Mouse (Mus musculus): ENCODE results near the gene Cep112. TPM values are rescaled to one million over a fixed set of nuclear protein-coding genes. Genes with fewer than 3 reads are reported as not detected.

Cep112 gene
- polyA plus RNA-seq, 2 experiments = 0.76 to 1.7 TPM

- DNase-seq (ENCODE audit: low read depth in 3 of 3, low spot score in 3 of 3) = no peak
- WGBS (ENCODE audit: insufficient replicate concordance) = 55% methylated on average over 3 of the region's 3 CpGs
- Histone ChIP-seq H3K9me3 (ENCODE audit: control insufficient read depth, low read length) (no peaks in the 10 kb centered on the region), H3K27ac (no peak overlapping the region), H3K4me1 (replicated peaks; ENCODE audit: control insufficient read depth in 2 of 2, insufficient read depth in 2 of 2, low read length in 1 of 2) (no peaks in the 10 kb centered on the region), H3K4me3 (ENCODE audit: insufficient read depth in 1 of 2, low read depth in 2 of 2, low read length in 2 of 2) (no peak overlapping the region), H3K9ac (replicated peaks) (no peak overlapping the region), H3K36me3 (replicated peaks; ENCODE audit: control insufficient read depth, insufficient read depth, low read depth) (no peaks in the 10 kb centered on the region), H3K27me3 (ENCODE audit: control insufficient read depth, insufficient read depth, low read length) (no peaks in the 10 kb centered on the region), H3K4me2 (ENCODE audit: low read depth) (no peak overlapping the region)
- ATAC-seq (ENCODE audit: insufficient read depth) = no peak
- TF ChIP-seq EP300 (IDR thresholded peaks at IDR 0.05; ENCODE audit: low read depth) (no peak), CTCF (IDR thresholded peaks at IDR 0.05; ENCODE audit: low read depth) (no peak)
Observed at GRCm38 (mm10) chr11:108534014-108534413, 109.0 kb downstream of the Cep112 start.

GRCm38 (mm10) chr11:108552997-108553622, 128.1 kb downstream of the Cep112 start:
- ATAC-seq (ENCODE audit: insufficient read depth) (no peak), DNase-seq (ENCODE audit: low read depth in 3 of 3, low spot score in 3 of 3) (no peak)
- Histone ChIP-seq H3K4me2 (ENCODE audit: low read depth) (no peak overlapping the region), H3K9ac (replicated peaks) (no peak overlapping the region), H3K9me3 (ENCODE audit: control insufficient read depth, low read length) (no peaks in the 10 kb centered on the region), H3K27me3 (ENCODE audit: control insufficient read depth, insufficient read depth, low read length) (no peaks in the 10 kb centered on the region), H3K27ac (no peak overlapping the region), H3K36me3 (replicated peaks; ENCODE audit: control insufficient read depth, insufficient read depth, low read depth) (no peaks in the 10 kb centered on the region), H3K4me1 (replicated peaks; ENCODE audit: control insufficient read depth in 2 of 2, insufficient read depth in 2 of 2, low read length in 1 of 2) (no peaks in the 10 kb centered on the region), H3K4me3 (ENCODE audit: insufficient read depth in 1 of 2, low read depth in 2 of 2, low read length in 2 of 2) (no peak overlapping the region)
- TF ChIP-seq CTCF (IDR thresholded peaks at IDR 0.05; ENCODE audit: low read depth) = no peak
- TF ChIP-seq EP300 (IDR thresholded peaks at IDR 0.05; ENCODE audit: low read depth) = no peak
- 59% methylated on average over 4 of the region's 4 CpGs for WGBS (ENCODE audit: insufficient replicate concordance)

- Histone ChIP-seq H3K27me3 (ENCODE audit: control insufficient read depth, insufficient read depth, low read length) (no peaks in the 10 kb centered on the region), H3K4me1 (replicated peaks; ENCODE audit: control insufficient read depth in 2 of 2, insufficient read depth in 2 of 2, low read length in 1 of 2) (no peaks in the 10 kb centered on the region), H3K27ac (no peak overlapping the region), H3K9ac (replicated peaks) (no peak overlapping the region), H3K36me3 (replicated peaks; ENCODE audit: control insufficient read depth, insufficient read depth, low read depth) (no peaks in the 10 kb centered on the region), H3K9me3 (ENCODE audit: control insufficient read depth, low read length) (no peaks in the 10 kb centered on the region), H3K4me3 (ENCODE audit: insufficient read depth in 1 of 2, low read depth in 2 of 2, low read length in 2 of 2) (no peak overlapping the region), H3K4me2 (ENCODE audit: low read depth) (no peak overlapping the region)
- TF ChIP-seq EP300 (IDR thresholded peaks at IDR 0.05; ENCODE audit: low read depth) (no peak), CTCF (IDR thresholded peaks at IDR 0.05; ENCODE audit: low read depth) (no peak)
- DNase-seq (ENCODE audit: low read depth in 3 of 3, low spot score in 3 of 3) (no peak), ATAC-seq (ENCODE audit: insufficient read depth) (no peak)
- WGBS (ENCODE audit: insufficient replicate concordance) = 48% methylated on average over 1 of the region's 1 CpGs
Observed at GRCm38 (mm10) chr11:108553881-108554280, 128.9 kb downstream of the Cep112 start.

GRCm38 (mm10) chr11:108558544-108558943, 133.6 kb downstream of the Cep112 start:
- H3K4me2 ChIP-seq (ENCODE audit: low read depth) = no peak overlapping the region
- no peak for ATAC-seq (ENCODE audit: insufficient read depth)
- H3K36me3 ChIP-seq (replicated peaks; ENCODE audit: control insufficient read depth, insufficient read depth, low read depth) = no peaks in the 10 kb centered on the region
- H3K4me3 ChIP-seq (ENCODE audit: insufficient read depth in 1 of 2, low read depth in 2 of 2, low read length in 2 of 2) = no peak overlapping the region
- DNase-seq (ENCODE audit: low read depth in 3 of 3, low spot score in 3 of 3) = no peak
- TF ChIP-seq EP300 (IDR thresholded peaks at IDR 0.05; ENCODE audit: low read depth) (no peak), CTCF (IDR thresholded peaks at IDR 0.05; ENCODE audit: low read depth) (no peak)
- no peaks in the 10 kb centered on the region for H3K27me3 ChIP-seq (ENCODE audit: control insufficient read depth, insufficient read depth, low read length)
- 62% methylated on average over 4 of the region's 4 CpGs for WGBS (ENCODE audit: insufficient replicate concordance)
- no peak overlapping the region for H3K27ac ChIP-seq
- H3K9ac ChIP-seq (replicated peaks) = no peak overlapping the region
- no peaks in the 10 kb centered on the region for H3K9me3 ChIP-seq (ENCODE audit: control insufficient read depth, low read length)
- no peaks in the 10 kb centered on the region for H3K4me1 ChIP-seq (replicated peaks; ENCODE audit: control insufficient read depth in 2 of 2, insufficient read depth in 2 of 2, low read length in 1 of 2)

- Histone ChIP-seq H3K27me3 (ENCODE audit: control insufficient read depth, insufficient read depth, low read length) (no peaks in the 10 kb centered on the region), H3K4me3 (ENCODE audit: insufficient read depth in 1 of 2, low read depth in 2 of 2, low read length in 2 of 2) (no peak overlapping the region), H3K4me2 (ENCODE audit: low read depth) (no peak overlapping the region), H3K4me1 (replicated peaks; ENCODE audit: control insufficient read depth in 2 of 2, insufficient read depth in 2 of 2, low read length in 1 of 2) (no peaks in the 10 kb centered on the region), H3K9ac (replicated peaks) (no peak overlapping the region), H3K9me3 (ENCODE audit: control insufficient read depth, low read length) (no peaks in the 10 kb centered on the region), H3K36me3 (replicated peaks; ENCODE audit: control insufficient read depth, insufficient read depth, low read depth) (no peaks in the 10 kb centered on the region), H3K27ac (no peak overlapping the region)
- DNase-seq (ENCODE audit: low read depth in 3 of 3, low spot score in 3 of 3) (no peak), ATAC-seq (ENCODE audit: insufficient read depth) (no peak)
- TF ChIP-seq EP300 (IDR thresholded peaks at IDR 0.05; ENCODE audit: low read depth) = no peak
- TF ChIP-seq CTCF (IDR thresholded peaks at IDR 0.05; ENCODE audit: low read depth) = no peak
Observed at GRCm38 (mm10) chr11:108559506-108559905, 134.5 kb downstream of the Cep112 start.

Data from liver, embryonic 14.5 days (tissue).